Mouse (Mus musculus): ENCODE measurements at regions not wholly inside any gene's neighbourhood (a gene's known extent, or its start where the extent isn't known, plus 50 kb on each side); places are given as distances from the start of the nearest gene placed in this dataset.
A peak's percentile ranks its signal among the peaks of the same experiment; 100 is the strongest.
"Not testable (repeated sequence)": the region's sequence is repeated elsewhere in the genome, so short reads cannot be mapped to it uniquely, and the experiment has no call there.

- DNase-seq = peak; percentile 37
Observed at GRCm38 (mm10) chr10:34667203-34667602, 184.0 kb downstream of the Frk start.

- no peak for DNase-seq
Observed at GRCm38 (mm10) chr10:34667735-34668439, 184.7 kb downstream of the Frk start.

GRCm38 (mm10) chr10:34671791-34672190 is 188.6 kb downstream of the Frk start:
- no peak for DNase-seq

GRCm38 (mm10) chr10:34699414-34699813 is 216.2 kb downstream of the Frk start:
- not testable (repeated sequence) for DNase-seq

- DNase-seq = no peak
Observed at GRCm38 (mm10) chr10:34701956-34702355, 218.8 kb downstream of the Frk start.

GRCm38 (mm10) chr10:34705416-34705815 is 222.2 kb downstream of the Frk start:
- no peak for DNase-seq

GRCm38 (mm10) chr10:34731249-34731648 is 248.1 kb downstream of the Frk start:
- no peak for DNase-seq

- DNase-seq = no peak
Observed at GRCm38 (mm10) chr10:34762426-34762825, 279.2 kb downstream of the Frk start.

- no peak for DNase-seq
Observed at GRCm38 (mm10) chr10:34792099-34792498, 308.9 kb downstream of the Frk start.

GRCm38 (mm10) chr10:34811131-34811530 is 327.9 kb downstream of the Frk start:
- no peak for DNase-seq

GRCm38 (mm10) chr10:34824121-34824520 is 340.9 kb downstream of the Frk start:
- no peak for DNase-seq

GRCm38 (mm10) chr10:34842015-34842504 is 358.9 kb downstream of the Frk start:
- peak; percentile 13 for DNase-seq

GRCm38 (mm10) chr10:34856494-34857146 is 373.4 kb downstream of the Frk start:
- DNase-seq = no peak

GRCm38 (mm10) chr10:34862693-34863092 is 379.5 kb downstream of the Frk start:
- DNase-seq = no peak

GRCm38 (mm10) chr10:34871888-34872287 is 388.7 kb downstream of the Frk start:
- no peak for DNase-seq

- no peak for DNase-seq
Observed at GRCm38 (mm10) chr10:34878511-34878910, 395.3 kb downstream of the Frk start.

- DNase-seq = no peak
Observed at GRCm38 (mm10) chr10:34887601-34888000, 404.4 kb downstream of the Frk start.

GRCm38 (mm10) chr10:34904274-34904673 is 421.1 kb downstream of the Frk start:
- no peak for DNase-seq

GRCm38 (mm10) chr10:34904692-34905091 is 421.5 kb downstream of the Frk start:
- DNase-seq = no peak

GRCm38 (mm10) chr10:34912153-34912723 is 429.0 kb downstream of the Frk start:
- DNase-seq = no peak

Measured in right cerebral cortex, adult 18-20 months (tissue).